Mouse (Mus musculus) stomach, postnatal 0 days (tissue): ENCODE results near the gene Cntnap2. TPM values are rescaled to one million over a fixed set of nuclear protein-coding genes. Genes with fewer than 3 reads are reported as not detected.

Experiments
- ATAC-seq: fragments of 200-750 bp; cut with Nextera tagmentation; 2 replicates; pipeline ENCODE4 v1.8.0; 2017; ENCODE audit not compliant: low FRiP score, low TSS enrichment
- DNase-seq: peaks from one replicate; pipeline ENCODE4 v3.0.0-alpha.2; 2016; ENCODE audit warnings: low spot score
- H3K27ac ChIP-seq: fragments of 300-500 bp; sonication (generic); replicated peaks from 2 replicates; pipeline ENCODE4 v1.5.1; 2014; ENCODE audit warnings: mild to moderate bottlenecking, control low read depth
- H3K27me3 ChIP-seq: fragments of 300-500 bp; sonication (generic); 2 replicates; pipeline ENCODE4 v1.6.1; 2014; ENCODE audit warnings: low read length; ENCODE audit not compliant: control insufficient read depth, insufficient read depth
- H3K36me3 ChIP-seq: fragments of 300-500 bp; sonication (generic); 2 replicates; pipeline ENCODE4 v1.6.1; 2014; ENCODE audit warnings: low read length, mixed read lengths; ENCODE audit not compliant: control insufficient read depth, insufficient read depth
- H3K4me1 ChIP-seq: fragments of 300-500 bp; sonication (generic); replicated peaks from 2 replicates; pipeline ENCODE4 v1.6.1; 2014; ENCODE audit warnings: antibody characterized with exemption; ENCODE audit not compliant: control insufficient read depth, insufficient read depth
- H3K4me2 ChIP-seq: fragments of 300-500 bp; sonication (generic); replicated peaks from 2 replicates; pipeline ENCODE4 v1.6.1; 2014; ENCODE audit warnings: low read depth, mild to moderate bottlenecking, control low read depth, moderate library complexity
- H3K4me3 ChIP-seq: fragments of 300-500 bp; sonication (generic); 2 replicates; pipeline ENCODE4 v1.5.1; 2014; ENCODE audit warnings: low read depth, low read length, control low read depth
- H3K9ac ChIP-seq: fragments of 300-500 bp; sonication (generic); 2 replicates; pipeline ENCODE4 v1.6.1; 2014; ENCODE audit warnings: mild to moderate bottlenecking, low read length, control low read depth, mixed read lengths
- H3K9me3 ChIP-seq: fragments of 300-500 bp; sonication (generic); 2 replicates; pipeline ENCODE4 v1.6.1; 2016; ENCODE audit warnings: low read length; ENCODE audit not compliant: control insufficient read depth
- CTCF ChIP-seq: IDR thresholded peaks from 2 replicates; pipeline ENCODE4 v1.5.1; 2016; ENCODE audit warnings: antibody characterized with exemption, low read depth, mild to moderate bottlenecking, moderate library complexity
- EP300 ChIP-seq: optimal IDR thresholded peaks from 2 replicates; pipeline ENCODE3; 2016; ENCODE audit warnings: antibody characterized with exemption
- WGBS: fragments of 180-500 bp; shearing (Covaris S2); extraction: QIAGEN DNeasy Blood & Tissue Kit; methylation state at CpG from one replicate; pipeline ENCODE4 v1.1.7; 2014; 5-methylcytosine and 5-hydroxymethylcytosine counted together
- polyA plus RNA-seq: library from polyadenylated mRNA; unstranded; fragments of >200 nt; fragmentation: Nextera tagmentation; extraction: Ambion mirVana; gene quantifications from 2 replicates; pipeline ENCODE4 v1.2.1, GENCODE M21; 2015

The Cntnap2 gene
- polyA plus RNA-seq, 1 experiment from 2014 or later: 0.55 TPM

- 73% methylated on average over 6 of the region's 6 CpGs for WGBS
Observed at GRCm38 (mm10) chr6:47341503-47341884, 2282.3 kb downstream of the Cntnap2 start.

DNA sequence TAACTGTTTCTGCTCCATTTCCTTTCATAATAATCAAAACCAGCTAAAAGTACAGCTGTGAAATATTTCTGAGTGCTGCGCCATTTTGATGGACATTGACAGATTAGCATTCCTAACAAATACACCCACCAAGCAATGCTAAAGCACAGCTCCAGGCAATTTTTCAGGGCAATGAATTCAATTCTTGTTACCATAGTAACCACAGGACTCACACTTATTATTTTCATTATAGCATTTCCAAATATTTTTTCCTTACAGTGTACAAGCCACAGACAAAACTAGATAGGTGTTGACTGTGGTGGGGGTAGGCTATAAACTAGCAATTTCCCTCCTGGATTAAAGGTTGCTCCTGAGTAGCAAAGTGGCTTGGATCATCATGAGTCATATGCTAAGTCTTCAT is 2284.1 kb downstream of the Cntnap2 start:
- Histone ChIP-seq H3K27ac (no peak overlapping the region), H3K9ac (no peak overlapping the region), H3K9me3 (no peaks in the 10 kb centered on the region), H3K27me3 (no peaks in the 10 kb centered on the region), H3K4me1 (no peaks in the 10 kb centered on the region), H3K4me3 (no peak overlapping the region), H3K4me2 (no peak overlapping the region), H3K36me3 (no peaks in the 10 kb centered on the region)
- ATAC-seq (no peak), DNase-seq (no peak)
- TF ChIP-seq EP300 (no peak), CTCF (no peak)
- 90% methylated on average over 1 of the region's 1 CpGs for WGBS

More at GRCm38 (mm10) chr6:47341503-47341884, 2282.3 kb downstream of the Cntnap2 start:
- H3K36me3 ChIP-seq: no peaks in the 10 kb centered on the region
- H3K27me3 ChIP-seq: no peaks in the 10 kb centered on the region
- no peaks in the 10 kb centered on the region for H3K9me3 ChIP-seq
- no peak overlapping the region for H3K27ac ChIP-seq
- H3K4me2 ChIP-seq: no peak overlapping the region
- DNase-seq: no peak
- no peak for TF ChIP-seq EP300
- TF ChIP-seq CTCF: no peak
- no peak overlapping the region for H3K4me3 ChIP-seq
- H3K4me1 ChIP-seq: no peaks in the 10 kb centered on the region
- H3K9ac ChIP-seq: no peak overlapping the region
- ATAC-seq: no peak

DNA sequence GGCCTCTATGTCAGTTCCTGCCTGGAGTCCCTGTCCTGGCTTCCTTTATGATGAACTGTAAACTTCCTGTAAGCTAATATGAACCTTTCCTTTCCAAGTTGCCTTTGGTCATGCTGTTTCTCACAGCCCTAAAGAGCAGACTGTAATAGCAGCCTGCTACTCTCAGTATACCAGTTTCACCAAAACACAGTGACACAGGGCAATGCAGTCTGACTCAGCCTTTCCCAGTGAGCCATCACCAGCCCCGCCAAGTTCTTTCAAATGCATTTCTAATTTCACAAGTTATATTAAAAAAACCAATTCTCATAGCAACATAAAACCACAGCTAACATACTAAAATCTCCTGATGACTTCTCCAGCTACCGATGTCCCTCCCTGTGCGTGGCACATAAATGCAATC is 2285.5 kb downstream of the Cntnap2 start:
- 84% methylated on average over 3 of the region's 3 CpGs for WGBS
- Histone ChIP-seq H3K9ac (no peak overlapping the region), H3K27ac (no peak overlapping the region), H3K4me2 (no peak overlapping the region), H3K4me1 (no peaks in the 10 kb centered on the region), H3K9me3 (no peaks in the 10 kb centered on the region), H3K27me3 (no peaks in the 10 kb centered on the region), H3K36me3 (no peaks in the 10 kb centered on the region), H3K4me3 (no peak overlapping the region)
- TF ChIP-seq EP300 (no peak), CTCF (no peak)
- ATAC-seq (no peak), DNase-seq (no peak)

- H3K27ac ChIP-seq: no peak overlapping the region
- H3K4me3 ChIP-seq: no peak overlapping the region
- no peak overlapping the region for H3K4me2 ChIP-seq
- TF ChIP-seq EP300 (no peak), CTCF (no peak)
- DNase-seq: no peak
- no peak overlapping the region for H3K9ac ChIP-seq
- H3K36me3 ChIP-seq: no peaks in the 10 kb centered on the region
- 83% methylated on average over 8 of the region's 8 CpGs for WGBS
- ATAC-seq: no peak
- no peaks in the 10 kb centered on the region for H3K4me1 ChIP-seq
- no peaks in the 10 kb centered on the region for H3K9me3 ChIP-seq
- H3K27me3 ChIP-seq: no peaks in the 10 kb centered on the region
Observed at GRCm38 (mm10) chr6:47350100-47350690, 2291.0 kb downstream of the Cntnap2 start.
